12 mouse cellular contexts compared by ENCODE assay signal in genomic region chr16:62782229-62782628, GRCm38 (mm10). TPM values are rescaled to one million over a fixed set of nuclear protein-coding genes. Genes with fewer than 3 reads are reported as not detected.
DNase-seq lines count a peak whose midpoint lies in the region; ATAC-seq and TF ChIP-seq lines count a peak whose summit lies in the region.
"Had no signal": no experiment of that assay in that cellular context is flagged by ENCODE, and none has a peak within 500 bp of the region (broad histone marks: within the 10 kb centered on the region; RNA-seq: fewer than 3 reads in every experiment).

No protein-coding gene starts in this region.

- TF ChIP-seq POLR2A in heart, adult 2 months (IDR thresholded peaks at IDR 0.05; ENCODE audit: insufficient read depth, low read depth, low read length) = no peak
- no peak for TF ChIP-seq POLR2A in brain, embryonic 14.5 days (IDR thresholded peaks at IDR 0.05; ENCODE audit: borderline replicate concordance, extremely low read depth, insufficient read depth, insufficient read length, poor library complexity, severe bottlenecking)

- DNase-seq in heart, adult 2 months = no peak
- DNase-seq in heart, postnatal 25 days (ENCODE audit: low spot score) = no peak
- peak; percentile 15 for DNase-seq in midbrain, embryonic 14.5 days
- no peak for DNase-seq in midbrain, embryonic 10.5 days (ENCODE audit: low spot score)
- peak; percentile 6 for DNase-seq in brain, embryonic 14.5 days (ENCODE audit: low read depth)
- peak; percentile 50 for DNase-seq in splenic B cell, adult 2 months (ENCODE audit: low read depth, low spot score)
- DNase-seq in urinary bladder, adult 18-20 months (ENCODE audit: low spot score in 2 of 2) = no peak
- DNase-seq in urinary bladder, postnatal 36 days (ENCODE audit: low spot score in 2 of 2) = no peak

- no peak overlapping the region for H3K4me2 ChIP-seq in midbrain, embryonic 14.5 days (ENCODE audit: low read length)
- H3K4me2 ChIP-seq: hindbrain, embryonic 12.5 days had no signal

- H3K27me3 ChIP-seq in heart, adult 2 months (ENCODE audit: control insufficient read depth, insufficient read depth, low read length) = no peaks in the 10 kb centered on the region
- H3K27me3 ChIP-seq in midbrain, embryonic 14.5 days (ENCODE audit: control insufficient read depth, insufficient read depth, low read length) = no peaks in the 10 kb centered on the region
- H3K27me3 ChIP-seq in midbrain, embryonic 10.5 days (ENCODE audit: low read depth, poor library complexity, severe bottlenecking) = no peaks in the 10 kb centered on the region
- H3K27me3 ChIP-seq in splenic B cell, adult 2 months (ENCODE audit: control insufficient read depth, insufficient read depth, low read length, poor library complexity, severe bottlenecking) = no peaks in the 10 kb centered on the region
- H3K27me3 ChIP-seq: hindbrain, embryonic 12.5 days; megakaryocyte, embryonic 14.5 days had no signal

- 33% methylated on average over 5 of the region's 5 CpGs for WGBS in heart, adult 2 months
- WGBS in midbrain, embryonic 14.5 days = 52% methylated on average over 5 of the region's 5 CpGs
- WGBS in midbrain, embryonic 10.5 days = 75% methylated on average over 5 of the region's 5 CpGs

- no peak overlapping the region for H3K27ac ChIP-seq in heart, adult 2 months
- H3K27ac ChIP-seq in midbrain, embryonic 14.5 days (replicated peaks; ENCODE audit: low read depth, low read length) = no peak overlapping the region
- H3K27ac ChIP-seq in midbrain, embryonic 10.5 days (replicated peaks) = no peak overlapping the region
- H3K27ac ChIP-seq: hindbrain, embryonic 12.5 days had no signal

- TF ChIP-seq CTCF in heart, adult 2 months (IDR thresholded peaks at IDR 0.05) = peak; percentile 75
- TF ChIP-seq CTCF in brain, embryonic 14.5 days (IDR thresholded peaks at IDR 0.05; ENCODE audit: borderline replicate concordance, extremely low read depth, insufficient read depth, insufficient read length) = peak; percentile 37; the same call in 1 of the 2 replicates

- H3K79me2 ChIP-seq in heart, adult 2 months (replicated peaks; ENCODE audit: control insufficient read depth, insufficient read depth, low read length) = no peaks in the 10 kb centered on the region

- H3K4me3 ChIP-seq in heart, adult 2 months = no peak overlapping the region
- no peak overlapping the region for H3K4me3 ChIP-seq in midbrain, embryonic 14.5 days (replicated peaks; ENCODE audit: low read depth, low read length)
- no peak overlapping the region for H3K4me3 ChIP-seq in midbrain, embryonic 10.5 days
- H3K4me3 ChIP-seq: hindbrain, embryonic 12.5 days had no signal

- ATAC-seq in midbrain, embryonic 14.5 days (ENCODE audit: low FRiP score, low TSS enrichment) = no peak

- H3K9me3 ChIP-seq in midbrain, embryonic 14.5 days (ENCODE audit: control insufficient read depth, low read length) = no peaks in the 10 kb centered on the region
- no peaks in the 10 kb centered on the region for H3K9me3 ChIP-seq in midbrain, embryonic 10.5 days (replicated peaks)
- H3K9me3 ChIP-seq: hindbrain, embryonic 12.5 days; megakaryocyte, embryonic 14.5 days had no signal

- intact Hi-C loops in heart, adult 2 months (cut with DNase I) = loop anchor here (2.0 kb wide), 1 partner anchor 45 kb away; no protein-coding TSS in a partner anchor
- intact Hi-C loops in heart, postnatal 25 days (cut with DNase I) = loop anchor here (5.0 kb wide), 1 partner anchor 45 kb away; no protein-coding TSS in a partner anchor

- no peak overlapping the region for H3K9ac ChIP-seq in heart, adult 2 months (ENCODE audit: low read depth, low read length)
- H3K9ac ChIP-seq in midbrain, embryonic 14.5 days (replicated peaks; ENCODE audit: low read length) = no peak overlapping the region
- H3K9ac ChIP-seq: hindbrain, embryonic 12.5 days had no signal

- peaks cover 3% of the 10 kb centered on the region; the same call in 1 of the 2 replicates for H3K36me3 ChIP-seq in heart, adult 2 months (ENCODE audit: control insufficient read depth, insufficient read depth, low read length)
- no peaks in the 10 kb centered on the region for H3K36me3 ChIP-seq in midbrain, embryonic 14.5 days (ENCODE audit: control insufficient read depth, insufficient read depth, low read length)
- 0 out of 2 replicates have a peak, but pooled peaks cover 4% of the 10 kb centered on the region for H3K36me3 ChIP-seq in midbrain, embryonic 10.5 days
- no peaks in the 10 kb centered on the region; the same call in 1 of the 2 replicates for H3K36me3 ChIP-seq in splenic B cell, adult 2 months (ENCODE audit: control insufficient read depth, insufficient read depth, low read length, poor library complexity, severe bottlenecking)

- TF ChIP-seq EP300 in heart, adult 2 months (IDR thresholded peaks at IDR 0.05; ENCODE audit: insufficient read depth, low read depth, low read length) = no peak

- peaks cover 3% of the 10 kb centered on the region for H3K4me1 ChIP-seq in heart, adult 2 months (ENCODE audit: control insufficient read depth, insufficient read depth, low read length)
- peaks cover 7% of the 10 kb centered on the region for H3K4me1 ChIP-seq in midbrain, embryonic 14.5 days (ENCODE audit: control insufficient read depth, insufficient read depth, low read length)
- H3K4me1 ChIP-seq in midbrain, embryonic 10.5 days = peaks cover 16% of the 10 kb centered on the region

RNA-seq across cellular contexts. Expression of gene Nsun3, which starts 4.4 kb away (rescaled TPM):
- 1 to 10 TPM; 3.7 to 5.3 TPM for total RNA-seq in heart, adult 2 months (2021)
- 3.0 and 5.7 TPM in 2 replicates for polyA plus RNA-seq in heart, adult 2 months (2012; rRNA removed)
- total RNA-seq in heart, postnatal 25 days (2021) = 1 to 10 TPM; 7.2 to 7.7 TPM
- polyA plus RNA-seq in midbrain, embryonic 14.5 days (2014; fragmentation: Nextera tagmentation; extraction: Ambion mirVana) = 12.2 and 13.3 TPM in 2 replicates
- 7.8 and 11.3 TPM in 2 replicates for polyA plus RNA-seq in midbrain, embryonic 10.5 days (2016; fragmentation: Nextera tagmentation; extraction: Ambion mirVana)
- polyA plus RNA-seq in brain, embryonic 14.5 days (2012; rRNA removed) = 9.3 and 9.7 TPM in 2 replicates

RNA-seq across cellular contexts. Expression of gene Stx19, which starts 32.2 kb away (rescaled TPM):
- not detected for total RNA-seq in heart, adult 2 months (2021)
- polyA plus RNA-seq in heart, adult 2 months (2012; rRNA removed) = 0.06 TPM in 1 of 2 replicates, not detected in the other
- total RNA-seq in heart, postnatal 25 days (2021) = not detected
- 0.20 and 0.39 TPM in 2 replicates for polyA plus RNA-seq in midbrain, embryonic 14.5 days (2014; fragmentation: Nextera tagmentation; extraction: Ambion mirVana)
- 0.30 and 0.36 TPM in 2 replicates for polyA plus RNA-seq in midbrain, embryonic 10.5 days (2016; fragmentation: Nextera tagmentation; extraction: Ambion mirVana)
- 0.03 TPM in 2 replicates for polyA plus RNA-seq in brain, embryonic 14.5 days (2012; rRNA removed)
- total RNA-seq: left cerebral cortex, postnatal 10 days had no signal
- polyA plus RNA-seq: frontal cortex, adult 2 months had no signal

Comparison
In these comparisons a context has a peak if more than half of its experiments do, and no peak if none do; other contexts are left out.
1. DNase-seq: peak in midbrain, embryonic 14.5 days (single experiment), brain, embryonic 14.5 days (single experiment) and splenic B cell, adult 2 months (single experiment); none in heart, adult 2 months (0 of 2), heart, postnatal 25 days (single experiment), midbrain, embryonic 10.5 days (single experiment), urinary bladder, adult 18-20 months (0 of 2) and urinary bladder, postnatal 36 days (0 of 2).